Mouse (Mus musculus) stomach, embryonic 14.5 days (tissue): ENCODE results near the gene Gabpa. TPM values are rescaled to one million over a fixed set of nuclear protein-coding genes. Genes with fewer than 3 reads are reported as not detected.
A peak's percentile ranks its signal among the peaks of the same experiment; 100 is the strongest.

ENCODE experiments used
- ATAC-seq: fragments of 200-750 bp; cut with Nextera tagmentation; 2 replicates; pipeline ENCODE4 v1.8.0; 2017; ENCODE audit warnings: low read depth, moderate TSS enrichment; ENCODE audit not compliant: insufficient number of reproducible peaks, insufficient read depth, low FRiP score
- H3K27ac ChIP-seq: fragments of 300-500 bp; sonication (generic); 2 replicates; pipeline ENCODE4 v1.5.1; 2014; ENCODE audit warnings: mild to moderate bottlenecking, low read length, moderate library complexity, mixed read lengths
- H3K27me3 ChIP-seq: fragments of 300-500 bp; sonication (generic); 2 replicates; pipeline ENCODE4 v1.6.1; 2014; ENCODE audit warnings: low read length, control low read depth, mixed read lengths; ENCODE audit not compliant: control insufficient read depth, insufficient read depth
- H3K36me3 ChIP-seq: fragments of 300-500 bp; sonication (generic); 2 replicates; pipeline ENCODE4 v1.6.1; 2014; ENCODE audit warnings: mild to moderate bottlenecking, control low read depth, low read length, moderate library complexity, mixed read lengths; ENCODE audit not compliant: control insufficient read depth, insufficient read depth
- H3K4me1 ChIP-seq: fragments of 300-500 bp; sonication (generic); 2 replicates; pipeline ENCODE4 v1.6.1; 2014; ENCODE audit warnings: low read length, control low read depth, mixed read lengths; ENCODE audit not compliant: control insufficient read depth, insufficient read depth
- H3K4me2 ChIP-seq: fragments of 300-500 bp; sonication (generic); replicated peaks from 2 replicates; pipeline ENCODE4 v1.6.1; 2014; ENCODE audit warnings: low read depth, low read length, control low read depth
- H3K4me3 ChIP-seq: fragments of 300-500 bp; sonication (generic); 2 replicates; pipeline ENCODE4 v1.5.1; 2014; ENCODE audit warnings: low read depth, low read length, control low read depth
- H3K9ac ChIP-seq: fragments of 300-500 bp; sonication (generic); replicated peaks from 2 replicates; pipeline ENCODE4 v1.6.1; 2014; ENCODE audit warnings: low read depth, mild to moderate bottlenecking, control low read depth, low read length, moderate library complexity, mixed read lengths
- H3K9me3 ChIP-seq: fragments of 300-500 bp; sonication (generic); 2 replicates; pipeline ENCODE4 v1.6.1; 2016; ENCODE audit warnings: low read depth, low read length, control low read depth; ENCODE audit not compliant: control insufficient read depth
- WGBS: fragments of 180-500 bp; shearing (Covaris S2); extraction: QIAGEN DNeasy Blood & Tissue Kit; methylation state at CpG from one replicate; pipeline ENCODE4 v1.1.7; 2014; 5-methylcytosine and 5-hydroxymethylcytosine counted together
- polyA plus RNA-seq: library from polyadenylated mRNA; unstranded; fragments of >200 nt; fragmentation: Nextera tagmentation; extraction: Ambion mirVana; gene quantifications from 2 replicates; pipeline ENCODE4 v1.2.1, GENCODE M21; 2014

The Gabpa gene
- 39.1 and 39.5 TPM in 2 replicates for polyA plus RNA-seq

- Histone ChIP-seq H3K27ac (peak within 1 kb of the TSS; percentile 97), H3K9ac (peak within 1 kb of the TSS; percentile 96), H3K4me1 (peaks cover 20% of the 10 kb centered on the region; the same call in 1 of the 2 replicates), H3K4me2 (peak within 1 kb of the TSS; percentile 76), H3K27me3 (no peaks in the 10 kb centered on the region), H3K36me3 (peaks cover 30% of the 10 kb centered on the region), H3K9me3 (no peaks in the 10 kb centered on the region), H3K4me3 (peak within 1 kb of the TSS; percentile 90)
- ATAC-seq = peak; percentile 95
- WGBS = under 1% methylated on average over 52 of the region's 52 CpGs
Measured at GRCm38 (mm10) chr16:84834745-84835440, at the start of gene Gabpa. Gene Gabpa (plus strand): TSS chr16:84834925.

GRCm38 (mm10) chr16:84784966-84785365 is 49.8 kb upstream of the Gabpa start:
- H3K27ac ChIP-seq = no peak overlapping the region
- no peaks in the 10 kb centered on the region for H3K9me3 ChIP-seq
- no peak overlapping the region for H3K9ac ChIP-seq
- no peak overlapping the region for H3K4me3 ChIP-seq
- WGBS = 28% methylated on average over 7 of the region's 7 CpGs
- H3K36me3 ChIP-seq = no peaks in the 10 kb centered on the region
- H3K4me1 ChIP-seq = no peaks in the 10 kb centered on the region
- no peaks in the 10 kb centered on the region for H3K27me3 ChIP-seq
- H3K4me2 ChIP-seq = no peak overlapping the region
- no peak for ATAC-seq

GRCm38 (mm10) chr16:84790595-84791165 is 44.0 kb upstream of the Gabpa start:
- ATAC-seq = no peak

GRCm38 (mm10) chr16:84793401-84793800 is 41.3 kb upstream of the Gabpa start:
- Histone ChIP-seq H3K27me3 (no peaks in the 10 kb centered on the region), H3K4me2 (no peak overlapping the region), H3K4me1 (no peaks in the 10 kb centered on the region), H3K36me3 (no peaks in the 10 kb centered on the region), H3K9ac (no peak overlapping the region), H3K27ac (no peak overlapping the region), H3K9me3 (no peaks in the 10 kb centered on the region), H3K4me3 (no peak overlapping the region)
- ATAC-seq = no peak
- WGBS = 85% methylated on average over 14 of the region's 14 CpGs

More at GRCm38 (mm10) chr16:84790595-84791165, 44.0 kb upstream of the Gabpa start:
- Histone ChIP-seq H3K36me3 (no peaks in the 10 kb centered on the region), H3K27me3 (no peaks in the 10 kb centered on the region), H3K9ac (no peak overlapping the region), H3K9me3 (no peaks in the 10 kb centered on the region), H3K4me2 (no peak overlapping the region), H3K27ac (no peak overlapping the region), H3K4me3 (no peak overlapping the region), H3K4me1 (no peaks in the 10 kb centered on the region)
- WGBS = 73% methylated on average over 2 of the region's 2 CpGs

GRCm38 (mm10) chr16:84795337-84795736 is 39.4 kb upstream of the Gabpa start:
- no peaks in the 10 kb centered on the region for H3K9me3 ChIP-seq
- H3K4me3 ChIP-seq = no peak overlapping the region
- H3K4me2 ChIP-seq = no peak overlapping the region
- no peak for ATAC-seq
- 56% methylated on average over 3 of the region's 3 CpGs for WGBS
- H3K36me3 ChIP-seq = no peaks in the 10 kb centered on the region
- H3K27ac ChIP-seq = no peak overlapping the region
- H3K9ac ChIP-seq = no peak overlapping the region
- H3K27me3 ChIP-seq = no peaks in the 10 kb centered on the region
- no peaks in the 10 kb centered on the region for H3K4me1 ChIP-seq

- no peak overlapping the region for H3K9ac ChIP-seq
- no peaks in the 10 kb centered on the region for H3K27me3 ChIP-seq
- WGBS = 76% methylated on average over 9 of the region's 9 CpGs
- H3K36me3 ChIP-seq = no peaks in the 10 kb centered on the region
- H3K4me2 ChIP-seq = no peak overlapping the region
- H3K9me3 ChIP-seq = no peaks in the 10 kb centered on the region
- no peak for ATAC-seq
- no peak overlapping the region for H3K27ac ChIP-seq
- no peak overlapping the region for H3K4me3 ChIP-seq
- H3K4me1 ChIP-seq = no peaks in the 10 kb centered on the region
Measured at GRCm38 (mm10) chr16:84796678-84797077, 38.0 kb upstream of the Gabpa start.

GRCm38 (mm10) chr16:84800038-84800437 is 34.7 kb upstream of the Gabpa start:
- 83% methylated on average over 1 of the region's 2 CpGs for WGBS
- no peak for ATAC-seq
- no peaks in the 10 kb centered on the region for H3K4me1 ChIP-seq

GRCm38 (mm10) chr16:84802217-84802616 is 32.5 kb upstream of the Gabpa start:
- H3K4me1 ChIP-seq = no peaks in the 10 kb centered on the region
- no peak overlapping the region for H3K9ac ChIP-seq
- no peak overlapping the region for H3K4me2 ChIP-seq
- H3K27ac ChIP-seq = no peak overlapping the region
- H3K4me3 ChIP-seq = no peak overlapping the region
- no peaks in the 10 kb centered on the region for H3K27me3 ChIP-seq
- ATAC-seq = no peak
- H3K36me3 ChIP-seq = no peaks in the 10 kb centered on the region
- 45% methylated on average over 6 of the region's 6 CpGs for WGBS
- no peaks in the 10 kb centered on the region for H3K9me3 ChIP-seq

More at GRCm38 (mm10) chr16:84800038-84800437, 34.7 kb upstream of the Gabpa start:
- Histone ChIP-seq H3K4me3 (no peak overlapping the region), H3K9me3 (no peaks in the 10 kb centered on the region), H3K36me3 (no peaks in the 10 kb centered on the region), H3K27me3 (no peaks in the 10 kb centered on the region), H3K4me2 (no peak overlapping the region), H3K27ac (no peak overlapping the region), H3K9ac (no peak overlapping the region)
